Mouse (Mus musculus) CH12.LX (cell line): Measurements from ENCODE around the gene Spty2d1. TPM values are rescaled to one million over a fixed set of nuclear protein-coding genes. Genes with fewer than 3 reads are reported as not detected.

Experiments used
- DNase-seq: peaks from one replicate; pipeline ENCODE4 v3.0.0-alpha.2; 2013; ENCODE audit errors: extremely low read depth
- H3K27ac ChIP-seq: 2 replicates; pipeline ENCODE4 v1.5.1; 2012; ENCODE audit warnings: low read depth, mild to moderate bottlenecking, control low read depth, moderate library complexity; ENCODE audit not compliant: insufficient read depth
- H3K27me3 ChIP-seq: replicated peaks from 2 replicates; pipeline ENCODE3; 2012; ENCODE audit warnings: inconsistent platforms
- H3K36me3 ChIP-seq, 2 experiments: replicated peaks in 1 of 2; 2 replicates each; pipeline versions ENCODE3 to v1.6.1; 2012; ENCODE audit warnings: inconsistent platforms in 1 of 2, low read length in 1 of 2, mild to moderate bottlenecking in 1 of 2, mixed read lengths in 1 of 2, moderate library complexity in 1 of 2; ENCODE audit not compliant: control insufficient read depth in 1 of 2, insufficient read depth in 1 of 2
- H3K4me1 ChIP-seq, 2 experiments: 2 replicates each; pipeline ENCODE4 v1.6.1; 2012; ENCODE audit warnings: inconsistent platforms in 1 of 2, moderate library complexity in 1 of 2; ENCODE audit not compliant: insufficient read depth in 2 of 2, control insufficient read depth in 1 of 2
- H3K4me2 ChIP-seq: 2 replicates; pipeline ENCODE4 v1.6.1; 2012; ENCODE audit warnings: low read depth, mild to moderate bottlenecking, control low read depth; ENCODE audit not compliant: poor library complexity, insufficient read depth, severe bottlenecking
- H3K4me3 ChIP-seq, 3 experiments: fragments of 150-350 bp in 1 of 3; sonication (generic) in 1 of 3; replicated peaks in 1 of 3; 2 replicates each; pipeline versions ENCODE3 to v1.5.1; 2011 to 2012; ENCODE audit warnings: low read depth in 2 of 3, low read length in 2 of 3, mild to moderate bottlenecking in 2 of 3, moderate library complexity in 2 of 3, control low read depth in 1 of 3, improper control_type of control experiment in 1 of 3, inconsistent platforms in 1 of 3, mixed read lengths in 1 of 3; ENCODE audit not compliant: poor library complexity in 1 of 3
- H3K79me2 ChIP-seq: replicated peaks from 2 replicates; pipeline ENCODE4 v1.6.1; 2012; ENCODE audit warnings: mild to moderate bottlenecking, moderate library complexity; ENCODE audit not compliant: control insufficient read depth, poor library complexity, insufficient read depth, severe bottlenecking; ENCODE audit errors: extremely low read depth
- H3K9ac ChIP-seq: 2 replicates; pipeline ENCODE4 v1.6.1; 2012; ENCODE audit warnings: low read depth, mild to moderate bottlenecking, control low read depth, moderate library complexity; ENCODE audit not compliant: insufficient read depth
- H3K9me3 ChIP-seq: replicated peaks from 2 replicates; pipeline ENCODE3; 2012; ENCODE audit warnings: low read length, inconsistent platforms, mixed read lengths
- CTCF ChIP-seq, 2 experiments: IDR thresholded peaks in 1 of 2; conservative IDR thresholded peaks in 1 of 2; 2 replicates each; pipeline ENCODE4 v1.5.1; 2011 to 2012; ENCODE audit warnings: low read depth in 2 of 2, low read length in 2 of 2, improper control_type of control experiment in 1 of 2, inconsistent platforms in 1 of 2, mild to moderate bottlenecking in 1 of 2, moderate library complexity in 1 of 2
- E2F4 ChIP-seq: IDR thresholded peaks from 2 replicates; pipeline ENCODE4 v1.6.1; 2011; ENCODE audit warnings: low read depth, low read length, improper control_type of control experiment; ENCODE audit not compliant: insufficient replicate concordance
- ELF1 ChIP-seq: IDR thresholded peaks from 2 replicates; pipeline ENCODE4 v1.6.1; 2014; ENCODE audit warnings: low read depth, mild to moderate bottlenecking, inconsistent platforms, low read length, improper control_type of control experiment
- GABPA ChIP-seq: IDR thresholded peaks from 2 replicates; pipeline ENCODE4 v1.6.1; 2012; ENCODE audit warnings: low read depth, low read length, improper control_type of control experiment, inconsistent platforms; ENCODE audit not compliant: insufficient replicate concordance
- IRF4 ChIP-seq: IDR thresholded peaks from 2 replicates; pipeline ENCODE4 v1.6.1; 2014; ENCODE audit warnings: low read depth, mild to moderate bottlenecking, inconsistent platforms, low read length, improper control_type of control experiment
- MAZ ChIP-seq: IDR thresholded peaks from 2 replicates; pipeline ENCODE4 v1.6.1; 2012; ENCODE audit warnings: low read depth, mild to moderate bottlenecking, inconsistent platforms, low read length, improper control_type of control experiment, moderate library complexity
- MEF2A ChIP-seq: IDR thresholded peaks from 2 replicates; pipeline ENCODE4 v1.6.1; 2014; ENCODE audit warnings: low read depth, mild to moderate bottlenecking, inconsistent platforms, low read length, improper control_type of control experiment, borderline replicate concordance
- MYC ChIP-seq: IDR thresholded peaks from 2 replicates; pipeline ENCODE4 v1.6.1; 2011; ENCODE audit warnings: low read depth, mild to moderate bottlenecking, improper control_type of control experiment, low read length
- NELFE ChIP-seq: IDR thresholded peaks from 2 replicates; pipeline ENCODE4 v1.6.1; 2011; ENCODE audit warnings: low read depth, low read length, improper control_type of control experiment
- NRF1 ChIP-seq: IDR thresholded peaks from 2 replicates; pipeline ENCODE4 v1.6.1; 2014; ENCODE audit warnings: low read depth, mild to moderate bottlenecking, inconsistent platforms, low read length, improper control_type of control experiment, moderate library complexity
- PAX5 ChIP-seq: IDR thresholded peaks from 2 replicates; pipeline ENCODE4 v1.6.1; 2012; ENCODE audit warnings: low read length, inconsistent platforms, mixed read lengths
- RAD21 ChIP-seq: IDR thresholded peaks from 2 replicates; pipeline ENCODE4 v1.6.1; 2011; ENCODE audit warnings: low read depth, mild to moderate bottlenecking, low read length, improper control_type of control experiment, moderate library complexity
- RCOR1 ChIP-seq: conservative IDR thresholded peaks from 2 replicates; pipeline ENCODE4 v1.6.1; 2012; ENCODE audit warnings: low read depth, mild to moderate bottlenecking, inconsistent platforms, low read length, improper control_type of control experiment
- SIN3A ChIP-seq: IDR thresholded peaks from 2 replicates; pipeline ENCODE4 v1.6.1; 2012; ENCODE audit warnings: low read length, improper control_type of control experiment, inconsistent platforms
- SMC3 ChIP-seq: IDR thresholded peaks from 2 replicates; pipeline ENCODE4 v1.6.1; 2011; ENCODE audit warnings: low read depth, low read length, improper control_type of control experiment
- TBP ChIP-seq: conservative IDR thresholded peaks from 2 replicates; pipeline ENCODE4 v1.6.1; 2011; ENCODE audit warnings: low read depth, low read length, improper control_type of control experiment
- TCF12 ChIP-seq: IDR thresholded peaks from 2 replicates; pipeline ENCODE4 v1.6.1; 2014; ENCODE audit warnings: low read depth, mild to moderate bottlenecking, inconsistent platforms, low read length, improper control_type of control experiment
- UBTF ChIP-seq: IDR thresholded peaks from 2 replicates; pipeline ENCODE4 v1.6.1; 2012; ENCODE audit warnings: low read depth, mild to moderate bottlenecking, inconsistent platforms, low read length, improper control_type of control experiment, moderate library complexity
- ZC3H11A ChIP-seq: IDR thresholded peaks from 2 replicates; pipeline ENCODE4 v1.6.1; 2012; ENCODE audit warnings: low read depth, mild to moderate bottlenecking, inconsistent platforms, low read length, improper control_type of control experiment
- ZMIZ1 ChIP-seq: IDR thresholded peaks from 2 replicates; pipeline ENCODE4 v1.6.1; 2012; ENCODE audit warnings: low read depth, mild to moderate bottlenecking, inconsistent platforms, low read length, improper control_type of control experiment
- ZNF384 ChIP-seq: IDR thresholded peaks from 2 replicates; pipeline ENCODE4 v1.6.1; 2012; ENCODE audit warnings: low read depth, low read length, improper control_type of control experiment, inconsistent platforms
- dilution Hi-C: fragments of 300-500 bp; cut with MboI; formaldehyde crosslinking; loops from 2 replicates; pipeline ENCODE4 v1.14.3; 2020; ENCODE audit warnings: low sequenced_read_pairs; ENCODE audit not compliant: extremely low pct_unique_long_range_greater_than_20kb, extremely low pct_ligation_motif_present
- in situ Hi-C: fragments of 300-500 bp; cut with MboI; formaldehyde crosslinking; loops from 3 replicates; pipeline ENCODE4 v1.14.3; 2019; ENCODE audit warnings: low sequenced_read_pairs, low pct_ligation_motif_present, low pct_unique_long_range_greater_than_20kb, mixed read lengths
- polyA plus RNA-seq: library from polyadenylated mRNA; unstranded; fragments of >175 nt; gene quantifications from 2 replicates; pipeline ENCODE4 v1.2.1, GENCODE M21; 2012; ENCODE audit warnings: low read depth; ENCODE audit not compliant: insufficient read length
- total RNA-seq, 2 experiments: library from RNA; depleted of rRNA; stranded (reverse); fragments of 300-350 nt in 1 of 2; fragments of >200 nt in 1 of 2; gene quantifications; 2 replicates each; pipeline ENCODE4 v1.2.3; 2012 to 2014

Spty2d1 gene
- total and polyA plus RNA-seq, 3 experiments, result 10.5 to 32.6 (median 22.9) TPM

DNA sequence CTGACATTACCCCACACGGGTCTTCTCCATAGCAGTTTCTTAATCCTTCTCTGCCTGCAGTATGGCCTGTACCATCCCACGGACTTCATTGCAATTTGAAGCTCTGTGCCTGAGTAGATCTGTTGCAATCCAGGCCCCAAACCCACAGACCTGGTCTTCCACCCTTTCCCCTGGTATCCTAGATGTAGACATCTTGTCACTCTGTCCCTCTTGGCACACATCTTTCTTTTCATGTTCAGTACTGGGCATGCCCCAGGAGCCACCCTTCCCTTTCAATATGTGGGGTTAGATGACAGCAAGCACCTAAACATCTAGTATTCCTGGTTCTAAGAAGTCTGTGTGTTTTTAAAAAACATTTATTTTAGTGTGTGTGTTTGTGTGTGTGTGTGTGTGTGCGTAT, 33.5 kb upstream of the Spty2d1 start:
- in situ Hi-C loops, result no loop called here
- H3K4me2 ChIP-seq, result no peak overlapping the region
- no peaks in the 10 kb centered on the region for H3K9me3 ChIP-seq
- H3K79me2 ChIP-seq, result no peaks in the 10 kb centered on the region
- dilution Hi-C loops, result no loop called here
- no peak overlapping the region for H3K27ac ChIP-seq
- H3K27me3 ChIP-seq, result peaks cover 4% of the 10 kb centered on the region
- DNase-seq, result no peak
- no peaks in the 10 kb centered on the region for H3K4me1 ChIP-seq
- H3K4me3 ChIP-seq, result no peak overlapping the region
- no peaks in the 10 kb centered on the region for H3K36me3 ChIP-seq
- no peak overlapping the region for H3K9ac ChIP-seq
- no peak for TF ChIP-seq IRF4
- no peak for TF ChIP-seq NRF1
- TF ChIP-seq UBTF, result no peak
- TF ChIP-seq CTCF (conservative IDR thresholded peaks at IDR 0.05 in 1 of 2, IDR thresholded peaks at IDR 0.05 in 1 of 2; ENCODE audit: low read depth in 2 of 2, low read length in 2 of 2), result no peak
- no peak for TF ChIP-seq TBP
- no peak for TF ChIP-seq MEF2A
- TF ChIP-seq TCF12, result no peak

DNA sequence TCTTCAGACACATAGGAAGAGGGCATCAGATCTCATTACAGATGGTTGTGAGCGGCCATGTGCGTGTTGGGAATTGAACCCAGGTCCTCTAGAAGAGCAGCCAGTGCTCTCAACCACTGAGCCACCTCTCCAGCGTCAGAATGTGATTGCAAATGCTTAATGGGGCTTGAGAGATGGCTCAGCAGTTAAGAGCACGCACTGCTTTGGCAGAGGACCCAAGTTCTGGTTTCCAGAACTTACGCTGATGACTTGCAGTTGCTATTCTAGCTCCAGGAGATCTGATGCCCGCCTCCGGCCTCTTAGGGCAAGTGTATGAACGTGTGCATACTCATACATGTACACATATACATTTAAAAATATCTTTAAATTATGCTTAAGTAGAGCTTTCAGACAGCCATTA, 27.2 kb upstream of the Spty2d1 start:
- no peaks in the 10 kb centered on the region for H3K9me3 ChIP-seq
- DNase-seq, result no peak
- dilution Hi-C loops, result no loop called here

More for the DNA sequence above, 27.2 kb upstream of the Spty2d1 start:
- Histone ChIP-seq H3K9ac (no peak overlapping the region), H3K4me1 (no peaks in the 10 kb centered on the region)
- no peak for TF ChIP-seq ZNF384
- TF ChIP-seq NRF1, result no peak
- TF ChIP-seq PAX5, result no peak
- TF ChIP-seq CTCF (conservative IDR thresholded peaks at IDR 0.05 in 1 of 2, IDR thresholded peaks at IDR 0.05 in 1 of 2; ENCODE audit: low read depth in 2 of 2, low read length in 2 of 2), result no peak
- no peak for TF ChIP-seq RCOR1
- TF ChIP-seq E2F4, result no peak
- TF ChIP-seq MYC, result no peak
- TF ChIP-seq RAD21, result no peak
- TF ChIP-seq GABPA, result no peak
- TF ChIP-seq ZC3H11A, result no peak
- no peak for TF ChIP-seq SMC3
- TF ChIP-seq SIN3A, result no peak
- TF ChIP-seq ZMIZ1, result no peak
- no peak for TF ChIP-seq TBP
- TF ChIP-seq ELF1, result no peak
- no peak for TF ChIP-seq MAZ
- TF ChIP-seq NELFE, result no peak
- TF ChIP-seq IRF4, result no peak
- TF ChIP-seq, all 38 proteins: peak for 0
- Histone ChIP-seq H3K4me3 (no peak overlapping the region), H3K27me3 (peaks cover 2% of the 10 kb centered on the region), H3K27ac (no peak overlapping the region), H3K4me2 (no peak overlapping the region), H3K36me3 (no peaks in the 10 kb centered on the region), H3K79me2 (no peaks in the 10 kb centered on the region)
- in situ Hi-C loops, result no loop called here
